Mouse (Mus musculus): ENCODE measurements around the gene Fam178b.

DNA sequence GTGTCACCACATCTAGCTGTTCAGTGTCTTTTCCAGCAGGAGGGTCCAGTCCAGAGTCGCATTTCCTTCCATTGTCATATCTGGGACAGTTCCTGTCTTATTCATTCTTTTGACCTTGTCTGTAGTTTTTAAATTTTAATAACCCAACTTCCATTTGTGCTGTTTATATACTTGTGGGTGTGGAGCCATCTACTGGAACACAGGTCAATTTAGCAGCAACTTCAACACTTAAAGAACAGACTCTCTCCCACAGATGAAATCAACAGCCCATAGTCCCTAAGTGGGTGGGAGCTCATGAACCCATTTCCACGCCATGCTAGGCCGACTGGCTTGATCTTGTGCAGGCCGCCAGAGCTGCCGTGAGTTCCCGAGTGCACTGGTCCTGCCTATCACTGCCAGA is 13.4 kb upstream of the Fam178b start:
- TF ChIP-seq CTCF (IDR thresholded peaks at IDR 0.05; ENCODE audit: borderline replicate concordance, insufficient read depth, low read depth, low read length) (no peak), POLR2A (IDR thresholded peaks at IDR 0.05; ENCODE audit: borderline replicate concordance, insufficient read depth, low read length) (no peak)

Measured in cerebellum, adult 2 months (tissue).